Mouse (Mus musculus) kidney, embryonic 14.5 days (tissue): Measurements from ENCODE around the gene Adh6a. TPM values are rescaled to one million over a fixed set of nuclear protein-coding genes. Genes with fewer than 3 reads are reported as not detected.

Experiments
- ATAC-seq: fragments of 200-750 bp; cut with Nextera tagmentation; 2 replicates; pipeline ENCODE4 v1.8.0; 2017; ENCODE audit warnings: moderate number of reproducible peaks, mild to moderate bottlenecking, moderate TSS enrichment, moderate library complexity; ENCODE audit not compliant: low FRiP score, low TSS enrichment
- H3K27ac ChIP-seq: fragments of 300-500 bp; sonication (generic); 2 replicates; pipeline ENCODE4 v1.5.1; 2014; ENCODE audit warnings: low read depth, mild to moderate bottlenecking, low read length, moderate library complexity, mixed read lengths
- H3K27me3 ChIP-seq: fragments of 300-500 bp; sonication (generic); 2 replicates; pipeline ENCODE4 v1.6.1; 2014; ENCODE audit warnings: mild to moderate bottlenecking, low read length; ENCODE audit not compliant: control insufficient read depth, insufficient read depth
- H3K36me3 ChIP-seq: fragments of 300-500 bp; sonication (generic); 2 replicates; pipeline ENCODE4 v1.6.1; 2014; ENCODE audit warnings: low read length, mixed read lengths; ENCODE audit not compliant: control insufficient read depth, insufficient read depth
- H3K4me1 ChIP-seq: fragments of 300-500 bp; sonication (generic); 2 replicates; pipeline ENCODE4 v1.6.1; 2014; ENCODE audit warnings: low read length, mixed read lengths; ENCODE audit not compliant: control insufficient read depth, insufficient read depth
- H3K4me2 ChIP-seq: fragments of 300-500 bp; sonication (generic); replicated peaks from 2 replicates; pipeline ENCODE4 v1.6.1; 2014; ENCODE audit warnings: low read depth, mild to moderate bottlenecking, low read length
- H3K4me3 ChIP-seq: fragments of 300-500 bp; sonication (generic); 2 replicates; pipeline ENCODE4 v1.5.1; 2014; ENCODE audit warnings: mild to moderate bottlenecking, low read length
- H3K9ac ChIP-seq: fragments of 300-500 bp; sonication (generic); 2 replicates; pipeline ENCODE4 v1.6.1; 2014; ENCODE audit warnings: low read depth, mild to moderate bottlenecking, low read length, moderate library complexity
- H3K9me3 ChIP-seq: fragments of 300-500 bp; sonication (generic); 2 replicates; pipeline ENCODE4 v1.6.1; 2016; ENCODE audit warnings: low read length; ENCODE audit not compliant: control insufficient read depth
- WGBS: fragments of 180-500 bp; shearing (Covaris S2); extraction: QIAGEN DNeasy Blood & Tissue Kit; methylation state at CpG from one replicate; pipeline ENCODE4 v1.1.7; 2014; 5-methylcytosine and 5-hydroxymethylcytosine counted together
- polyA plus RNA-seq: library from polyadenylated mRNA; unstranded; fragments of >200 nt; fragmentation: Nextera tagmentation; extraction: Ambion mirVana; gene quantifications from 2 replicates; pipeline ENCODE4 v1.2.1, GENCODE M21; 2014

The Adh6a gene
- not detected in 2 replicates for polyA plus RNA-seq

GRCm38 (mm10) chr3:138312965-138313364 lies at the start of gene Adh6a:
Gene Adh6a, plus strand, starts transcription at chr3:138313286.
- no peak within 1 kb of the TSS for H3K4me2 ChIP-seq
- no peaks in the 10 kb centered on the region for H3K4me1 ChIP-seq
- no peaks in the 10 kb centered on the region for H3K27me3 ChIP-seq
- no peaks in the 10 kb centered on the region for H3K36me3 ChIP-seq
- no peaks in the 10 kb centered on the region for H3K9me3 ChIP-seq
- 86% methylated on average over 5 of the region's 5 CpGs for WGBS
- no peak within 1 kb of the TSS for H3K27ac ChIP-seq
- no peak within 1 kb of the TSS for H3K9ac ChIP-seq
- no peak for ATAC-seq
- no peak within 1 kb of the TSS for H3K4me3 ChIP-seq

- Histone ChIP-seq H3K4me3 (no peak overlapping the region), H3K4me2 (no peak overlapping the region), H3K36me3 (no peaks in the 10 kb centered on the region), H3K4me1 (peaks cover 13% of the 10 kb centered on the region; the same call in 1 of the 2 replicates), H3K27ac (no peak overlapping the region), H3K9me3 (no peaks in the 10 kb centered on the region), H3K9ac (no peak overlapping the region), H3K27me3 (no peaks in the 10 kb centered on the region)
- 52% methylated on average over 3 of the region's 3 CpGs for WGBS
- ATAC-seq, result no peak
Measured at GRCm38 (mm10) chr3:138264648-138265047, 48.4 kb upstream of the Adh6a start.

GRCm38 (mm10) chr3:138270507-138270906 lies 42.6 kb upstream of the Adh6a start:
- Histone ChIP-seq H3K9ac (no peak overlapping the region), H3K9me3 (no peaks in the 10 kb centered on the region), H3K27ac (no peak overlapping the region), H3K27me3 (no peaks in the 10 kb centered on the region), H3K36me3 (no peaks in the 10 kb centered on the region), H3K4me1 (peaks cover 16% of the 10 kb centered on the region; the same call in 1 of the 2 replicates), H3K4me2 (no peak overlapping the region), H3K4me3 (no peak overlapping the region)
- peak; percentile 88 for ATAC-seq
- WGBS, result 7% methylated on average over 1 of the region's 1 CpGs

- no peak overlapping the region for H3K27ac ChIP-seq
- H3K4me1 ChIP-seq, result peaks cover 16% of the 10 kb centered on the region; the same call in 1 of the 2 replicates
- no peaks in the 10 kb centered on the region for H3K27me3 ChIP-seq
- H3K4me3 ChIP-seq, result no peak overlapping the region
- no peak overlapping the region for H3K4me2 ChIP-seq
- 34% methylated on average over 2 of the region's 2 CpGs for WGBS
- H3K36me3 ChIP-seq, result no peaks in the 10 kb centered on the region
- no peak overlapping the region for H3K9ac ChIP-seq
- no peaks in the 10 kb centered on the region for H3K9me3 ChIP-seq
- ATAC-seq, result no peak
Measured at GRCm38 (mm10) chr3:138271297-138271696, 41.8 kb upstream of the Adh6a start.

- Histone ChIP-seq H3K27me3 (no peaks in the 10 kb centered on the region), H3K4me1 (peaks cover 24% of the 10 kb centered on the region), H3K36me3 (no peaks in the 10 kb centered on the region), H3K4me3 (no peak overlapping the region), H3K4me2 (no peak overlapping the region), H3K9ac (no peak overlapping the region), H3K27ac (no peak overlapping the region), H3K9me3 (no peaks in the 10 kb centered on the region)
- 78% methylated on average over 7 of the region's 7 CpGs for WGBS
- ATAC-seq, result no peak
Measured at GRCm38 (mm10) chr3:138273080-138273479, 40.0 kb upstream of the Adh6a start.

- Histone ChIP-seq H3K27me3 (no peaks in the 10 kb centered on the region), H3K4me1 (peaks cover 24% of the 10 kb centered on the region), H3K4me3 (no peak overlapping the region), H3K36me3 (no peaks in the 10 kb centered on the region), H3K9ac (no peak overlapping the region), H3K4me2 (no peak overlapping the region), H3K9me3 (no peaks in the 10 kb centered on the region), H3K27ac (no peak overlapping the region)
- no peak for ATAC-seq
- WGBS, result 53% methylated on average over 3 of the region's 3 CpGs
Measured at GRCm38 (mm10) chr3:138275100-138275499, 38.0 kb upstream of the Adh6a start.

- no peak overlapping the region for H3K4me3 ChIP-seq
- no peak for ATAC-seq
- 94% methylated on average over 9 of the region's 9 CpGs for WGBS
- H3K27me3 ChIP-seq, result no peaks in the 10 kb centered on the region
- H3K27ac ChIP-seq, result no peak overlapping the region
- peaks cover 3% of the 10 kb centered on the region; the same call in 1 of the 2 replicates for H3K4me1 ChIP-seq
- no peaks in the 10 kb centered on the region for H3K36me3 ChIP-seq
- no peak overlapping the region for H3K4me2 ChIP-seq
- H3K9me3 ChIP-seq, result no peaks in the 10 kb centered on the region
- no peak overlapping the region for H3K9ac ChIP-seq
Measured at GRCm38 (mm10) chr3:138282556-138282955, 30.5 kb upstream of the Adh6a start.

GRCm38 (mm10) chr3:138283831-138284230 lies 29.3 kb upstream of the Adh6a start:
- no peaks in the 10 kb centered on the region for H3K27me3 ChIP-seq
- H3K27ac ChIP-seq, result no peak overlapping the region
- H3K4me1 ChIP-seq, result no peaks in the 10 kb centered on the region
- no peak overlapping the region for H3K9ac ChIP-seq
- H3K9me3 ChIP-seq, result no peaks in the 10 kb centered on the region
- no peak for ATAC-seq
- H3K36me3 ChIP-seq, result no peaks in the 10 kb centered on the region
- 89% methylated on average over 1 of the region's 1 CpGs for WGBS
- H3K4me2 ChIP-seq, result no peak overlapping the region
- no peak overlapping the region for H3K4me3 ChIP-seq

- Histone ChIP-seq H3K4me2 (no peak overlapping the region), H3K4me1 (no peaks in the 10 kb centered on the region), H3K9me3 (no peaks in the 10 kb centered on the region), H3K36me3 (no peaks in the 10 kb centered on the region), H3K27ac (no peak overlapping the region), H3K4me3 (no peak overlapping the region), H3K27me3 (no peaks in the 10 kb centered on the region), H3K9ac (no peak overlapping the region)
- ATAC-seq, result no peak
- 85% methylated on average over 7 of the region's 7 CpGs for WGBS
Measured at GRCm38 (mm10) chr3:138285986-138286385, 27.1 kb upstream of the Adh6a start.
